Mouse (Mus musculus) large intestine, adult 2 months (tissue): ENCODE results near the gene Olig2. TPM values are rescaled to one million over a fixed set of nuclear protein-coding genes. Genes with fewer than 3 reads are reported as not detected.

Experiments used
- DNase-seq: peaks from one replicate; pipeline ENCODE4 v3.0.0-alpha.2; 2012; ENCODE audit warnings: low read depth, low spot score
- WGBS: fragments of 180-500 bp; shearing (Covaris S2); methylation state at CpG from one replicate; pipeline ENCODE4 v1.1.7; 2018; 5-methylcytosine and 5-hydroxymethylcytosine counted together
- polyA plus RNA-seq: library from polyadenylated mRNA; depleted of rRNA; stranded (reverse); fragments of >200 nt; gene quantifications from 2 replicates; pipeline ENCODE4 v1.2.3, GENCODE M21; 2012

The Olig2 gene
- polyA plus RNA-seq, 1 experiment: not detected

- no peak for DNase-seq
- 3% methylated on average over 60 of the region's 60 CpGs for WGBS
These were observed 1.0 kb downstream of the Olig2 start for GRCm38 (mm10) chr16:91226038-91226882.

GRCm38 (mm10) chr16:91226883-91227759 is 1.9 kb downstream of the Olig2 start:
- no peak for DNase-seq
- WGBS: 3% methylated on average over 80 of the region's 85 CpGs

- DNase-seq: no peak
- 2% methylated on average over 6 of the region's 6 CpGs for WGBS
These were observed 2.4 kb downstream of the Olig2 start for GRCm38 (mm10) chr16:91227760-91228043.

GRCm38 (mm10) chr16:91228238-91229071 is 3.2 kb downstream of the Olig2 start:
- DNase-seq: no peak
- WGBS: 5% methylated on average over 30 of the region's 30 CpGs

- WGBS: 7% methylated on average over 10 of the region's 10 CpGs
- DNase-seq: no peak
These were observed 3.8 kb downstream of the Olig2 start for GRCm38 (mm10) chr16:91229072-91229348.

GRCm38 (mm10) chr16:91229643-91230042 is 4.4 kb downstream of the Olig2 start:
- no peak for DNase-seq
- WGBS: 21% methylated on average over 8 of the region's 8 CpGs

- no peak for DNase-seq
These were observed 6.7 kb downstream of the Olig2 start for GRCm38 (mm10) chr16:91231781-91232469.

GRCm38 (mm10) chr16:91232470-91233240 is 7.4 kb downstream of the Olig2 start:
- WGBS: 6% methylated on average over 25 of the region's 25 CpGs
- DNase-seq: no peak

More at GRCm38 (mm10) chr16:91231781-91232469, 6.7 kb downstream of the Olig2 start:
- WGBS: 8% methylated on average over 26 of the region's 26 CpGs

GRCm38 (mm10) chr16:91233241-91233944 is 8.1 kb downstream of the Olig2 start:
- DNase-seq: no peak
- 22% methylated on average over 11 of the region's 11 CpGs for WGBS

GRCm38 (mm10) chr16:91239024-91239423 is 13.8 kb downstream of the Olig2 start:
- 40% methylated on average over 4 of the region's 4 CpGs for WGBS
- DNase-seq: no peak

GRCm38 (mm10) chr16:91246292-91246691 is 21.0 kb downstream of the Olig2 start:
- WGBS: 79% methylated on average over 9 of the region's 9 CpGs

GRCm38 (mm10) chr16:91255419-91256164 is 30.3 kb downstream of the Olig2 start:
- peak; percentile 31 for DNase-seq
- 5% methylated on average over 20 of the region's 28 CpGs for WGBS

More at GRCm38 (mm10) chr16:91246292-91246691, 21.0 kb downstream of the Olig2 start:
- no peak for DNase-seq

GRCm38 (mm10) chr16:91258956-91259355 is 33.7 kb downstream of the Olig2 start:
- 47% methylated on average over 3 of the region's 3 CpGs for WGBS
- DNase-seq: no peak

- no peak for DNase-seq
- 76% methylated on average over 3 of the region's 3 CpGs for WGBS
These were observed 35.6 kb downstream of the Olig2 start for GRCm38 (mm10) chr16:91260861-91261260.

- no peak for DNase-seq
- 37% methylated on average over 12 of the region's 12 CpGs for WGBS
These were observed 37.4 kb downstream of the Olig2 start for GRCm38 (mm10) chr16:91262467-91263220.

GRCm38 (mm10) chr16:91265972-91266371 is 40.7 kb downstream of the Olig2 start:
- no peak for DNase-seq
- 79% methylated on average over 6 of the region's 6 CpGs for WGBS
